Mouse (Mus musculus) forebrain, postnatal 0 days (tissue): ENCODE data around the gene 4933402N03Rik. TPM values are rescaled to one million over a fixed set of nuclear protein-coding genes. Genes with fewer than 3 reads are reported as not detected.

Experiments
- ATAC-seq: fragments of 200-750 bp; cut with Nextera tagmentation; 2 replicates; pipeline ENCODE4 v1.8.0; 2017; ENCODE audit warnings: mild to moderate bottlenecking, moderate library complexity
- DNase-seq: peaks from one replicate; pipeline ENCODE4 v3.0.0-alpha.2; 2015
- H3K27ac ChIP-seq: fragments of 300-500 bp; sonication (generic); 2 replicates; pipeline ENCODE4 v1.5.1; 2014; ENCODE audit warnings: low read depth, mild to moderate bottlenecking, antibody characterized with exemption, low read length, moderate library complexity, mixed read lengths
- H3K27me3 ChIP-seq: fragments of 300-500 bp; sonication (generic); 2 replicates; pipeline ENCODE4 v1.6.1; 2014; ENCODE audit warnings: mild to moderate bottlenecking, low read length, mixed read lengths; ENCODE audit not compliant: insufficient read depth
- H3K36me3 ChIP-seq: fragments of 300-500 bp; sonication (generic); 2 replicates; pipeline ENCODE4 v1.6.1; 2014; ENCODE audit warnings: mild to moderate bottlenecking, moderate library complexity; ENCODE audit not compliant: insufficient read depth
- H3K4me1 ChIP-seq: fragments of 300-500 bp; sonication (generic); 2 replicates; pipeline ENCODE4 v1.6.1; 2014; ENCODE audit warnings: antibody characterized with exemption; ENCODE audit not compliant: insufficient read depth
- H3K4me2 ChIP-seq: fragments of 300-500 bp; sonication (generic); 2 replicates; pipeline ENCODE4 v1.6.1; 2014; ENCODE audit warnings: low read depth, mild to moderate bottlenecking, moderate library complexity
- H3K4me3 ChIP-seq: fragments of 300-500 bp; sonication (generic); 2 replicates; pipeline ENCODE4 v1.5.1; 2014; ENCODE audit warnings: low read depth, low read length, mixed read lengths
- H3K9ac ChIP-seq: fragments of 300-500 bp; sonication (generic); 2 replicates; pipeline ENCODE4 v1.6.1; 2014; ENCODE audit warnings: mild to moderate bottlenecking
- H3K9me3 ChIP-seq: fragments of 300-500 bp; sonication (generic); 2 replicates; pipeline ENCODE4 v1.6.1; 2016; ENCODE audit warnings: low read length
- CTCF ChIP-seq: sonication (generic); IDR thresholded peaks from 2 replicates; pipeline ENCODE4 v1.5.1; 2016; ENCODE audit warnings: antibody characterized with exemption, control low read depth, low read depth
- WGBS: fragments of 180-500 bp; shearing (Covaris S2); extraction: QIAGEN DNeasy Blood & Tissue Kit; methylation state at CpG from one replicate; pipeline ENCODE4 v1.1.7; 2014; 5-methylcytosine and 5-hydroxymethylcytosine counted together
- polyA plus RNA-seq: library from polyadenylated mRNA; unstranded; fragments of >200 nt; fragmentation: Nextera tagmentation; extraction: Ambion mirVana; gene quantifications from 2 replicates; pipeline ENCODE4 v1.2.1, GENCODE M21; 2015
- total RNA-seq: library from RNA; depleted of rRNA; stranded (reverse); fragments of >200 nt; gene quantifications from 2 replicates; pipeline ENCODE4 v1.2.3, GENCODE M21; 2014

4933402N03Rik gene
- total and polyA plus RNA-seq, 2 experiments from 2014 or later = not detected

GRCm38 (mm10) chr7:131162251-131162650 lies 16.1 kb upstream of the 4933402N03Rik start:
- ATAC-seq (no peak), DNase-seq (no peak)
- no peak for TF ChIP-seq CTCF
- H3K36me3 ChIP-seq = no peaks in the 10 kb centered on the region
- no peaks in the 10 kb centered on the region for H3K9me3 ChIP-seq
- H3K4me2 ChIP-seq = no peak overlapping the region
- H3K27me3 ChIP-seq = no peaks in the 10 kb centered on the region
- H3K9ac ChIP-seq = no peak overlapping the region
- H3K4me1 ChIP-seq = no peaks in the 10 kb centered on the region
- WGBS = 82% methylated on average over 7 of the region's 7 CpGs
- H3K4me3 ChIP-seq = no peak overlapping the region
- no peak overlapping the region for H3K27ac ChIP-seq

- Histone ChIP-seq H3K27ac (no peak overlapping the region), H3K36me3 (no peaks in the 10 kb centered on the region), H3K9ac (no peak overlapping the region), H3K4me3 (no peak overlapping the region), H3K9me3 (no peaks in the 10 kb centered on the region), H3K4me1 (no peaks in the 10 kb centered on the region), H3K4me2 (no peak overlapping the region), H3K27me3 (no peaks in the 10 kb centered on the region)
- ATAC-seq (no peak), DNase-seq (no peak)
- no peak for TF ChIP-seq CTCF
- WGBS = 88% methylated on average over 5 of the region's 5 CpGs
These were observed 6.9 kb upstream of the 4933402N03Rik start for GRCm38 (mm10) chr7:131153044-131153443.

- Histone ChIP-seq H3K27ac (no peak overlapping the region), H3K4me1 (no peaks in the 10 kb centered on the region), H3K9me3 (no peaks in the 10 kb centered on the region), H3K27me3 (no peaks in the 10 kb centered on the region), H3K4me3 (no peak overlapping the region), H3K36me3 (no peaks in the 10 kb centered on the region), H3K4me2 (no peak overlapping the region), H3K9ac (no peak overlapping the region)
- no peak for DNase-seq
- no peak for ATAC-seq
- 77% methylated on average over 3 of the region's 3 CpGs for WGBS
- no peak for TF ChIP-seq CTCF
These were observed 4.1 kb upstream of the 4933402N03Rik start for GRCm38 (mm10) chr7:131150179-131150578.

- Histone ChIP-seq H3K36me3 (no peaks in the 10 kb centered on the region), H3K4me1 (no peaks in the 10 kb centered on the region), H3K4me2 (no peak overlapping the region), H3K27me3 (no peaks in the 10 kb centered on the region), H3K4me3 (no peak overlapping the region), H3K9me3 (no peaks in the 10 kb centered on the region), H3K9ac (no peak overlapping the region), H3K27ac (no peak overlapping the region)
- no peak; the same call in 1 of the 2 replicates for ATAC-seq
- no peak for DNase-seq
- TF ChIP-seq CTCF = no peak
- WGBS = 67% methylated on average over 3 of the region's 3 CpGs
These were observed 12.9 kb downstream of the 4933402N03Rik start for GRCm38 (mm10) chr7:131133181-131133580.

GRCm38 (mm10) chr7:131130021-131130420 lies 16.1 kb downstream of the 4933402N03Rik start:
- 73% methylated on average over 12 of the region's 12 CpGs for whole genome bisulfite sequencing
- ATAC-seq = no peak
- H3K27me3 ChIP-seq = no peaks in the 10 kb centered on the region
- H3K9ac ChIP-seq = no peak overlapping the region
- no peaks in the 10 kb centered on the region for H3K9me3 ChIP-seq
- no peaks in the 10 kb centered on the region for H3K4me1 ChIP-seq
- no peak overlapping the region for H3K4me2 ChIP-seq
- no peak for TF ChIP-seq CTCF
- DNase-seq = no peak
- no peak overlapping the region for H3K27ac ChIP-seq
- no peak overlapping the region for H3K4me3 ChIP-seq
- no peaks in the 10 kb centered on the region for H3K36me3 ChIP-seq

GRCm38 (mm10) chr7:131122210-131122807 lies 23.8 kb downstream of the 4933402N03Rik start:
- WGBS = 87% methylated on average over 2 of the region's 2 CpGs
- Histone ChIP-seq H3K27me3 (no peaks in the 10 kb centered on the region), H3K27ac (no peak overlapping the region), H3K36me3 (no peaks in the 10 kb centered on the region), H3K9ac (no peak overlapping the region), H3K4me2 (no peak overlapping the region), H3K4me3 (no peak overlapping the region), H3K4me1 (no peaks in the 10 kb centered on the region), H3K9me3 (no peaks in the 10 kb centered on the region)
- peak; percentile 57 for TF ChIP-seq CTCF
- ATAC-seq (no peak), DNase-seq (no peak)

- Histone ChIP-seq H3K36me3 (no peaks in the 10 kb centered on the region), H3K9ac (no peak overlapping the region), H3K27ac (no peak overlapping the region), H3K4me2 (no peak overlapping the region), H3K4me3 (no peak overlapping the region), H3K4me1 (no peaks in the 10 kb centered on the region), H3K9me3 (no peaks in the 10 kb centered on the region), H3K27me3 (no peaks in the 10 kb centered on the region)
- no peak for TF ChIP-seq CTCF
- DNase-seq (no peak), ATAC-seq (no peak)
- 71% methylated on average over 2 of the region's 2 CpGs for WGBS
These were observed 31.7 kb downstream of the 4933402N03Rik start for GRCm38 (mm10) chr7:131114434-131114833.

- Histone ChIP-seq H3K36me3 (no peaks in the 10 kb centered on the region), H3K4me2 (no peak overlapping the region), H3K27me3 (no peaks in the 10 kb centered on the region), H3K9ac (no peak overlapping the region), H3K4me1 (no peaks in the 10 kb centered on the region), H3K27ac (no peak overlapping the region), H3K4me3 (no peak overlapping the region), H3K9me3 (no peaks in the 10 kb centered on the region)
- 66% methylated on average over 6 of the region's 6 CpGs for whole genome bisulfite sequencing
- no peak for ATAC-seq
- no peak for TF ChIP-seq CTCF
- no peak for DNase-seq
These were observed 32.4 kb downstream of the 4933402N03Rik start for GRCm38 (mm10) chr7:131113676-131114075.
